Mouse (Mus musculus) bone marrow, adult 2 months (tissue): ENCODE results near the gene Hist1h4k.
A peak's percentile ranks its signal among the peaks of the same experiment; 100 is the strongest.
"Not testable (repeated sequence)": the region's sequence is repeated elsewhere in the genome, so short reads cannot be mapped to it uniquely, and the experiment has no call there.

Experiments used
- CTCF ChIP-seq: fragments of 200-500 bp; IDR thresholded peaks from 2 replicates; pipeline ENCODE4 v1.5.1; 2011; ENCODE audit warnings: low read length, control low read depth; ENCODE audit not compliant: control insufficient read depth, insufficient read depth
- POLR2A ChIP-seq: fragments of 200-500 bp; IDR thresholded peaks from 2 replicates; pipeline ENCODE4 v1.6.1; 2011; ENCODE audit warnings: low read depth, mild to moderate bottlenecking, control low read depth, low read length, borderline replicate concordance; ENCODE audit not compliant: control insufficient read depth

- TF ChIP-seq CTCF = not testable (repeated sequence)
- TF ChIP-seq POLR2A = peak; percentile 96
Observed at GRCm38 (mm10) chr13:21750159-21751017, at the start of gene Hist1h4k.
